Mouse (Mus musculus) olfactory bulb, adult 2 months (tissue): ENCODE data around the gene Twf2.

Experiments used
- CTCF ChIP-seq: fragments of 200-500 bp; IDR thresholded peaks from 2 replicates; pipeline ENCODE4 v1.5.1; 2012; ENCODE audit warnings: low read depth, mild to moderate bottlenecking, low read length, moderate library complexity; ENCODE audit not compliant: insufficient read depth
- POLR2A ChIP-seq: fragments of 200-500 bp; IDR thresholded peaks from 2 replicates; pipeline ENCODE4 v1.6.1; 2012; ENCODE audit warnings: mild to moderate bottlenecking, low read depth, low read length, moderate library complexity; ENCODE audit not compliant: insufficient read depth

GRCm38 (mm10) chr9:106222261-106222851, 19.4 kb downstream of the Twf2 start, which contains the start of gene Tlr9:
- TF ChIP-seq CTCF (no peak), POLR2A (no peak)
